Mouse (Mus musculus) kidney, adult 2 months (tissue): Measurements from ENCODE around the gene Nr5a1.

Experiments
- CTCF ChIP-seq: fragments of 200-500 bp; conservative IDR thresholded peaks from 2 replicates; pipeline ENCODE4 v1.5.1; 2011; ENCODE audit warnings: low read depth, mild to moderate bottlenecking, control low read depth, low read length, moderate library complexity, mixed read lengths; ENCODE audit not compliant: insufficient read depth, insufficient read length
- POLR2A ChIP-seq: fragments of 200-500 bp; IDR thresholded peaks from one replicate; pipeline ENCODE4 v1.6.1; 2011; ENCODE audit warnings: low read depth, low read length, control low read depth

- TF ChIP-seq CTCF, result no peak
- TF ChIP-seq POLR2A, result no peak
Measured at GRCm38 (mm10) chr2:38712769-38713125, 1.6 kb downstream of the Nr5a1 start.
